Mouse (Mus musculus): ENCODE results near the gene Pgbd5. TPM values are rescaled to one million over a fixed set of nuclear protein-coding genes. Genes with fewer than 3 reads are reported as not detected.
A peak's percentile ranks its signal among the peaks of the same experiment; 100 is the strongest.

Gene Pgbd5
- total RNA-seq, 2 experiments from 2014 or later = not detected

- no peak for ATAC-seq (replicated peaks; ENCODE audit: poor library complexity, severe bottlenecking)
Observed at GRCm38 (mm10) chr8:124360911-124361310, 78.5 kb downstream of the Pgbd5 start.

- no peak for ATAC-seq (replicated peaks; ENCODE audit: poor library complexity, severe bottlenecking)
Observed at GRCm38 (mm10) chr8:124351636-124352035, 87.8 kb downstream of the Pgbd5 start.

- peak; percentile 79 for ATAC-seq (replicated peaks; ENCODE audit: poor library complexity, severe bottlenecking)
Observed at GRCm38 (mm10) chr8:124349663-124350062, 89.8 kb downstream of the Pgbd5 start.

- no peak for ATAC-seq (replicated peaks; ENCODE audit: poor library complexity, severe bottlenecking)
Observed at GRCm38 (mm10) chr8:124348087-124348486, 91.4 kb downstream of the Pgbd5 start.

GRCm38 (mm10) chr8:124346852-124347523, 92.5 kb downstream of the Pgbd5 start:
- peak; percentile 62 for ATAC-seq (replicated peaks; ENCODE audit: poor library complexity, severe bottlenecking)

- no peak for ATAC-seq (replicated peaks; ENCODE audit: poor library complexity, severe bottlenecking)
Observed at GRCm38 (mm10) chr8:124345098-124345497, 94.4 kb downstream of the Pgbd5 start.

GRCm38 (mm10) chr8:124343991-124344390, 95.5 kb downstream of the Pgbd5 start:
- ATAC-seq (replicated peaks; ENCODE audit: poor library complexity, severe bottlenecking) = no peak

GRCm38 (mm10) chr8:124343151-124343550, 96.3 kb downstream of the Pgbd5 start:
- no peak for ATAC-seq (replicated peaks; ENCODE audit: poor library complexity, severe bottlenecking)

GRCm38 (mm10) chr8:124340360-124341068, 98.9 kb downstream of the Pgbd5 start:
- no peak for ATAC-seq (replicated peaks; ENCODE audit: poor library complexity, severe bottlenecking)

GRCm38 (mm10) chr8:124339742-124340141, 99.7 kb downstream of the Pgbd5 start:
- ATAC-seq (replicated peaks; ENCODE audit: poor library complexity, severe bottlenecking) = no peak

GRCm38 (mm10) chr8:124336302-124336701, 103.2 kb downstream of the Pgbd5 start:
- ATAC-seq (replicated peaks; ENCODE audit: poor library complexity, severe bottlenecking) = no peak

- no peak for ATAC-seq (replicated peaks; ENCODE audit: poor library complexity, severe bottlenecking)
Observed at GRCm38 (mm10) chr8:124331706-124332105, 107.8 kb downstream of the Pgbd5 start.

- no peak for ATAC-seq (replicated peaks; ENCODE audit: poor library complexity, severe bottlenecking)
Observed at GRCm38 (mm10) chr8:124331094-124331493, 108.4 kb downstream of the Pgbd5 start.

GRCm38 (mm10) chr8:124330433-124330832, 109.0 kb downstream of the Pgbd5 start:
- ATAC-seq (replicated peaks; ENCODE audit: poor library complexity, severe bottlenecking) = no peak

GRCm38 (mm10) chr8:124329690-124330089, 109.8 kb downstream of the Pgbd5 start:
- ATAC-seq (replicated peaks; ENCODE audit: poor library complexity, severe bottlenecking) = no peak

GRCm38 (mm10) chr8:124328259-124328658, 111.2 kb downstream of the Pgbd5 start:
- no peak for ATAC-seq (replicated peaks; ENCODE audit: poor library complexity, severe bottlenecking)

GRCm38 (mm10) chr8:124323356-124323755, 116.1 kb downstream of the Pgbd5 start:
- ATAC-seq (replicated peaks; ENCODE audit: poor library complexity, severe bottlenecking) = no peak

GRCm38 (mm10) chr8:124321227-124321840, 118.1 kb downstream of the Pgbd5 start:
- ATAC-seq (replicated peaks; ENCODE audit: poor library complexity, severe bottlenecking) = no peak

GRCm38 (mm10) chr8:124319316-124319652, 120.2 kb downstream of the Pgbd5 start:
- ATAC-seq (replicated peaks; ENCODE audit: poor library complexity, severe bottlenecking) = no peak; the same call in 1 of the 2 replicates
